Mouse (Mus musculus): ENCODE measurements around the gene Akip1.

Akip1 gene

DNA sequence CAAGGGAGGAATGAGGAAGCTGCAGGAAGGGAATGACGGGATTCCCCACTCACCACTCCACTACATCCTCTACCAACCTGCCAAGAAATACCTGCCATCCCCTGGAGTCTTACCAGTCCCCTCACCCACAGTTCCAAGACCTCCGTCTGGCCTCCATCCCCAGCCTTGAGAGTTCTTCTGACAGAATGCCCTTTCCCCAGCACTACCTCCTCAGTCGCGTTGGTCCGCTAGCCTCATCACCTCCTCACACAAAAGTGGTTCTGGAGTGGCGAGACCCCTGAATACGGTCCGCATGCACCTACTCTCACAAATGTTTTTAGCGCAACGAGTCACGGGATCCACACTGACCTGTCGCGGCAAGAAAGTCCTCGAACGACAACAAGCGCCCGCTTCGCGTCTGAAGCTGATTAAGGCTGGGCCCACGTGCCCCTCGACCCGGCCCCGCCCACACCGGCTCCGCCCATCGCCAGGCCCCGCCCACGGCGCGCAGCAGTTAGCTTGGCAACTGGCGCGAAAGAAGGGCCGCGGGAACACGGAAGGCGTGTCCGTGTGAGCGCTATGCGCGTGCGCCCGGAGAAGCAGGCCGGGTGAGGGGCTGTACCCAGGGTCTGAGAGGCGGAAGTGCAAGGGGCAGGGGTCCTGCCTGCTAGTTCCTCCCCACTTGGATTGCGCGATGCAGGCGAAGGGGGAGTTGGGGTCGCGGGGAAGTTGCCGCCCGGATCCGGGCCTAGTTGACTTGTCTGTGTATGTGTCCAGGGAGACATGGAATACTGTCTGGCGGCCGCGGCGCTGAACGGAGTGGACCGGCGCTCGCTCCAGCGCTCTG, at the start of gene Akip1, which contains the start of gene St5:
Akip1 (plus strand) TSS at position 501 of the 826 bp plus-strand sequence.
St5 (minus strand) TSS at position 416 of the 826 bp plus-strand sequence.
- DNase-seq (ENCODE audit: low spot score) = peak; percentile 93

- no peak for DNase-seq (ENCODE audit: low spot score)
Measured at GRCm38 (mm10) chr7:109654871-109655270, 48.6 kb upstream of the Akip1 start.

- no peak for DNase-seq (ENCODE audit: low spot score)
Measured at GRCm38 (mm10) chr7:109657884-109658283, 45.6 kb upstream of the Akip1 start.

DNA sequence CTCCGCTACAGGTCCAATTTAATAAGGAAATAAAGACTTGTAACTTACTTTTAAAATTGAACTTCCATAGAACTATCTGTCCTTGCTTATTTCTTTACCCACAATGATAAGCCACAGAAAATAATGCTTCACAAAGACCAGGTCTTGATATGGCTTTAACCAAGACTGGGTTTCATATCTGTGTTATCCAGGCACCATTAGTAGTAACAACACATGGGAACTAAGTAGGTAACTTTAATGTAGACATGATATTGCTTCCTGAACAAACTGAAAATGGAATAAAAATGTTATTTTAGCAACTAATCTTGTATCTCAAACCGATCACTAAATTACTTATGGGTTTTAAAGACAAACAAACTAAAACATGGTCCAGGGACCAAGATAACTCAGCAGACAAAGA, 44.2 kb upstream of the Akip1 start:
- DNase-seq (ENCODE audit: low spot score) = no peak

GRCm38 (mm10) chr7:109662626-109663025, 40.9 kb upstream of the Akip1 start:
- DNase-seq (ENCODE audit: low spot score) = no peak

DNA sequence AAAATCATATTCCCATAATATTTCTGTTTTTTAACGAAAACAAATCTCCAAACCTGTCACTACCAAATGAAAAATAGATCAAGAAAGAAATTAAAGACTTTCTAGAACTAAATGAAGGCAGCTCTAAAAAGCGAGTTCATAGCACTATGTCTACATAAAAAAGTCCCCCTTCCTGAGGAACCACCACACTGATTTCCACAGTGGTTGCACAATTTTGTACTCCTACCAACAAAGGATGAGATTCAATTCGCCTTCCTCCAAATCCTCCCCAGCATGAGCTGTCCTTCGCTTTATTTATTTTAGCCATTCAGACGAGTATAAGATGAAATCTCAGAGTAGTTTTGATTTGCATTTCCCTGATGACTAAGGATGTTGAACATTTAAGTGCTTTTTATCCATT, 36.8 kb upstream of the Akip1 start:
- DNase-seq (ENCODE audit: low spot score) = no peak

- DNase-seq (ENCODE audit: low spot score) = no peak
Measured at GRCm38 (mm10) chr7:109669426-109670170, 33.9 kb upstream of the Akip1 start.

DNA sequence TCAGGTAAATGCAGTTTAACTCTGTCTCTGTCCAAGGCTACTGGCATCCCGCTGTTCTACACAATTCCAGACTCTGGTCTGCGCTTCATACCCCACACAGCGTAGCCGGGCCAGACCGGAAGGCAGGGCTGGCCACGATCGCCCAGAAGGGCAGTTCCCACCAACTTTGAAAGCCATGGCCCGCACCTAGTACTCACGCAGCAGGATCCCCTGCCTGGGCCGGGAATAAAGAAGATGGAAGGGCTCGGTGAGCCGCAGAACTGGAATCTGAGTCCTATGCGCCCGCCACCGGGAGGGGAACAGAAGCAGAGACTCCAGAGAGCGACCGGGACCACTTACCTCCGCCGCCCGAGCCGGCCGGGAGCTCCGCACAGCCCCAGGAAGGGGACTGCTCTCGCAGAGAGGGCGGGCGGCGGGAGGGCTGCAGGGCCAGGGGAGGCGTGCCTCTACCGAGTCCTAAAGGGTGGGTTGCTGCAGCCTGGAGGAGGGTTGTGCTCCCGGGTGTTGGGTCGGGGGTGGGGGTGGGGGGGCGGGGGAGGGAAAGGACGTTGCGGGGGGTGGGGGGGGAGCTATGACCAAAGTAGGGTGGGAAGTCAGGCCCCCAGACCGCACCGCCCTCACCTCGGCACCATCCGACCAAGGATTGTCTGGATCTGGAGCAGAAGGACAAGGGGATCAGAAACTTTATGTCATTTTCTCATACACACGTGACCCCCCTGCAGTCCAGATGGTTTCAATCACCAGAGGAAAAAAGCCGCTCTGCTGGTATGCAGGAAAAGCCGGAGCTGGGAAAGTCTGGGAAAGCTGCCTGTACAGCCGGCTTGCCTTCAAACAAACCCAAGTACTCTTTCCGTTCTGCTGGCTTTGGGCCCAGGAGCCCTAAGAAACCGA, 31.7 kb upstream of the Akip1 start:
- DNase-seq (ENCODE audit: low spot score) = no peak

DNA sequence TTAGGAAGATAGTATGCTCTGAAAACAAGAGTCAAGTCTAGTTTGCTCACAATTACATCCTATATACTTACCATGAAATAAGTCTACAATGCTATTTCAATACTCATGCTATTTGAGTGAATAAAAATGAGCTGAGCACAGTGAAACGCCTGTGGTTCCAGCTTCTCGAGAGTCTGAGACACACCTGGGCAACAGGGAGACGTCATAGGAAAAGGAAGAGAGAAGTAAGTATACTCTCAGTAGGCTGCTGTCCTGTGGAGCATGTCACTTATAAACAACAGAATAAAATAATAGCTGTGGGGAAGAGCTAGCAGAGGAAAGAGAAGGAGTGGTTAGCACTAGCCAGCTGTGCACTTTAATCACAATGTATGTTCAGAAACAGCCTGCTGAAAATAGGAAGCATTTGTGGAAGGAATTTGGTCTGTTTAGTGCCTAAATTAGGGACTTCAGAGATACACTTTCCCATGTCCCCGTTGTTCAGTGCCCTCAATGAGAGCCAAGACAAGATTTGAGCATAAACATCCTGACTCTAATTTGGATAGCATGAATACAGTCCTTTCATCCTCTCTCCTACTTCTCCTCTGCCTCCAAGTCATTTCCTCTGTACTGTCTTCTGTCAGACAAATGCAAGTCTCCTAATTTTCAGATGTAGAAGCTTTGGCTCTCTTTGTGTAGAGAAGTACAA, 28.4 kb upstream of the Akip1 start:
- DNase-seq (ENCODE audit: low spot score) = no peak

GRCm38 (mm10) chr7:109680284-109680683, 23.2 kb upstream of the Akip1 start:
- no peak for DNase-seq (ENCODE audit: low spot score)

GRCm38 (mm10) chr7:109680879-109681278, 22.6 kb upstream of the Akip1 start:
- DNase-seq (ENCODE audit: low spot score) = no peak

DNA sequence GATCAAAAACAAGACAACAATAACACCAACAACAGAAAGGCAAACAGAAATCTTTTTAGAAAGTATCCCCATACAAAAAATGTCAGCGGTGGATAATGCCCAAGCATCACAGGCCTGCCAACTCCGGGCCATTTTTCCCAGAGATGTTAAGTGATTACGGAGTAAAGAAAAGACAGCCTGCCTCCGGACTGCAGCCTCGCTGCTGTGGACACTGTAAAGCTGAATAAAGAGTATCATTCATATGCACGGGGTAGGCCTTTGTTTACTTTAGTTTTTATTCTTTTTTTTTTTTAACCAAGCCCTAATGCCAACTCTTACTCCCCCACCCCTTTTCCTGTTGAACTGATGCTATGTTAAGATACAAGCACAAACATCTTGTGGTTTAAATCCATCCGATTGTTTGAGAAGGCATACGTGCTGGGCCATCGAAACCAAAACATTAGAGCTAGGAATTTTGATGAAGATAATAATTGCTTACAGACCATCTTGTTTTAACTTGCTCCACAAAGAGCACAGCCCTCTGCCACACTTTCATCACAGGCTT, 16.8 kb upstream of the Akip1 start:
- DNase-seq (ENCODE audit: low spot score) = no peak

DNA sequence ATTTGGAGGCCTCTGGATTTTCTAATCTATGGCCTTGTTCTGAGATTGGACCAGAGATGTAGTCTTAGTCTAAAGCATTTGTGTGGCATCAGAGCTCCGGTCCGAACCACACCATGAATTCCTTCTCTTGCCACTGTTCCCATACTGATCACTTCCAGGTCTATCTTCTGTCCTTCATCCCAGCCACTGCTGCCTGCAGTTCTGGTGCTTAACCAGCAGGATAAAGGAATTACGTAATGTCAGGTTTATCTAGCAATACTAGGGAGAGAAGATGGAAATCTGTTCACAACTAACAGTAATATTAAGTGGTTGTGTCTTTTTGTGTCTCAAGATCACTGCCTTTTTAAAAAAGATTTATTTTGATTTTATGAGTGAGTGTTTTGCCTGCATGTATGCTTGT, 13.4 kb upstream of the Akip1 start:
- no peak for DNase-seq (ENCODE audit: low spot score)

DNA sequence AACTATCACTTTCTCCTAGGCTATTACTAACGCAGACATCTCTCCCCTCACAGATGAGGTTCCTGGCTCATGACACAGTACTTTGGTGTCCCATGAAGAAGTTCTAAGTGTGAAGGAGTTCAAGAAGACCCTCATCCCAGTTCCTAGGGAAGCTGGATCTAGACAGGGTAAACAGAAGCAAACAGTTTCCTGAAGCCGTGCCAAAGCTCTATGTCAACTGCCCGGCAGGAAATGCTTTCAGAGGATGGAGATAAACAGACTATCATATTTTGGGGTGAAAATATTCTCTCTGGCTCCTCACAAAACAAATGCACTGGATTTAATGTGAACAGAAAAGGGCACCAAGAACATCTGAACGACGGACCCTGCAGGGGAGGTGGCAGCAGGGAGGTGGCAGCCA, 12.5 kb upstream of the Akip1 start:
- DNase-seq (ENCODE audit: low spot score) = no peak

DNA sequence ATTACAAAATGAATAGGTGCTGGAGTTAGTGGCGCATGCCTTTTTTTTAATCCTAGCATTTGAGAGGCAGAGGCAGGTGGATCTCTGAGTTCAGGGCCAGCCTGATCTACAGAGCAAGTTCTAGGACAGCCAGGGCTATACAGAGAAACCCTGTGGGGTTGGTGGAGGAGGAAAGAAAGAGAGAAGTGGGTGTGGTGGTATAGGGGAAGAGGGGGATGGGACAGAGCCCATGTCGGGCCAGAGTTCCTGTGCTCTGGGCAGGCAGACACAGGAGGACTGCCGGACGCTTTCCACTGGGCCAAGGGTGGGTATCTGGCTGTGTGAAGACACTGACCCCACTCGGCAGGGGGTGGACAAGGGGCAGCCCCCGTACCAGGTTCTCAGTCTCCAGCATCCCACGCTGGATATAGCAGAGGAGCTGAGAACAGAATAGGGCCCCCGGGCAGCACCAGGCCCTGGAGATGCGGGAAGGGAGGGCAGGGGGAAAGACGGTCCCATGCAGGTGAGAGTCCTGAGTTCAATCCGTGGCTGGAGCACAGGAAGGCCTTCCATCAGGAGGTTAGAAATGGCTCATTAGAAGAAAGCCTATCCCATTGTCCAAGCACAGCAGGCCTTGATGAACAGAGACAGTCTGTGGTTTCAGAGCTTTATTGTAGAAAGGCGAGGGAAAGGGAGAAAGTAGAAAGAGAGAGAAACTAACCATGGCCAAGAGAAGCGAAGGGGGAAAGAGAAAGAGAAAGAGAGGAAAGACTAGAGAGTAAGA, 8.7 kb upstream of the Akip1 start:
- no peak for DNase-seq (ENCODE audit: low spot score)

DNA sequence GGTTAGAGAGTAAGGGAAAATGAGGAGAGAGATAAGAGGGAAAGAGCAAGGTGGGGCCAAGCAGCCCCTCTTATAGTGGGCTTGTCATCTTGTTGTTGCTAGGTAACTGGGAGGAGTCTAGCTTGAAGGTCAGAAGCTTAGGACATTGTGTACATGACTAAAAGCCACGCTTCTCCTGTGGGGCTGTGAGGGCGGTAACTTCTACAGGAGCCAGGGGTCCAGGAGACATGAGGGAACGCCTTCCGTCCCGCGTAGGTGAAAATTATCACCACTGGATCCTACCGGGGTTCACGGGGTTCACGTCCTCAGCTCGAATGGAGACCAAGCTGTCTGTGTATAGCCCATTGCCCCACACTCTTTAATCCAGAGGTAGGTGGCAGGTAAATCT, 8.2 kb upstream of the Akip1 start:
- no peak for DNase-seq (ENCODE audit: low spot score)

DNA sequence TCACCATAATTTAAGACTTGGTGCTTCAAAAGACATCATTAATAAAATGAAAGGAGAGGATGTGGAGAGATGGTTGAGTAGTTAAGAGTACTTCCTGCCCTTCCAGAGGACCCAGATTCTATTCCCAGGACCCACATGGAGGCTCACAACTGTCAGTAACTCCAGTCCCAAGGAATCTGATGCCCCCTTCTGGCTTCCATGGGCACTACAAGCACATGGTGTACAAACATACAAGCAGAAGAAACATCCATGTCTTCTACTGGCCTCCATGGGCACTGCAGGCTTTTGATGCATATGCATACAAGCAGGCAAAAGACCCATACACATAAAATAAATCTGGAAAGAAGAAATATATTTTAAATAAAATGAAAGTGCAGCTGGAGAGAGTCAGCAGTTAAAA, 3.3 kb upstream of the Akip1 start:
- no peak for DNase-seq (ENCODE audit: low spot score)

- DNase-seq (ENCODE audit: low spot score) = no peak
Measured at GRCm38 (mm10) chr7:109702721-109703120, 769 bp upstream of the Akip1 start.

- peak; percentile 42 for DNase-seq (ENCODE audit: low spot score)
Measured at GRCm38 (mm10) chr7:109704016-109704377, 507 bp downstream of the Akip1 start.

DNA sequence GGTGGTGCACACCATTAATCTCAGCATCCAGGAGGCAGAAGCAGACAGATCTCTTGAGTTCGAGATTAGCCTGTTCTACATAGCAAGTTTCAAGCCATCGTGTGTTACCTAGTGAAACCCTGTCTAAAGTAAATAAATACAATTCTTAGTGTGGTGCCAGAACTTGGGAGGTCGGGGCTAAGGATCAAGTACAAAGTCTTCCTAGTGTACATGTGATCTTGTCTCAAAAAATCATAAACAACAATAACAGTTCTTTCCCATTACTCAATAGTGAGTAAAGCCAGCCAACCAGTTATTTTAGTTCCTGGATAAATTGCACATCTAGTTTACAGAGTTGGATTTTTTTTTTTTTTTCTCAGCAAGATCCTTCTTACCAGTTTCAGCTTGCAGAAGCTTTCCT, 971 bp downstream of the Akip1 start:
- DNase-seq (ENCODE audit: low spot score) = no peak
